Mouse (Mus musculus) gastrocnemius, postnatal 4 days (tissue): ENCODE measurements around the gene Fmn2. TPM values are rescaled to one million over a fixed set of nuclear protein-coding genes. Genes with fewer than 3 reads are reported as not detected.

Experiments
- DNase-seq, 2 experiments: peaks; one replicate each; pipeline ENCODE4 v3.0.0; 2021 to 2022; ENCODE audit warnings: low spot score in 2 of 2, mixed read lengths in 2 of 2
- total RNA-seq, 2 experiments: library from RNA; stranded (reverse); gene quantifications; 2 replicates each; pipeline ENCODE4 v1.2.3; 2021

The Fmn2 gene
- total RNA-seq, 2 experiments from 2014 or later: 1.9 TPM

DNA sequence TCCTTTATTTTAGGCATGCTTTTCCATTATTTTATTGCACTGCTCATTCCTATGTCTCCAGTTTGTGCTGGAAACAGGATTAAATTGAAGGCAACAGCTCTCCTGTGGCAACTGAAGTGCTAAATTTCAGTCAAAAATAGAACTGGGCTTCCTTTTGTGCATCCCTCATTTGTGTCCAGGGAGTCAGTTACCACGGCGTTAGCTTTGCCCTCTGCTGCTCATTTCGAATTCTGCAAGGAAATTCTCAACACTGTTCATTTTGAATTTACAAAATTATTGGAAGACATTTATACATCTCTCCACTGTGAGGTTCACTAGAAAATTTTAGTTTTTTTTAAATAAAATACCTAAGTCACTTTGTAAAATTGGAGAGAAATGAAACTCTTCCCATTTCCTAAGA, 53.8 kb downstream of the Fmn2 start:
- DNase-seq: no peak

GRCm38 (mm10) chr1:174557211-174557610, 55.6 kb downstream of the Fmn2 start:
- DNase-seq: no peak

- no peak for DNase-seq
Measured at GRCm38 (mm10) chr1:174557841-174558240, 56.2 kb downstream of the Fmn2 start.

- no peak for DNase-seq
Measured at GRCm38 (mm10) chr1:174558488-174558887, 56.9 kb downstream of the Fmn2 start.

DNA sequence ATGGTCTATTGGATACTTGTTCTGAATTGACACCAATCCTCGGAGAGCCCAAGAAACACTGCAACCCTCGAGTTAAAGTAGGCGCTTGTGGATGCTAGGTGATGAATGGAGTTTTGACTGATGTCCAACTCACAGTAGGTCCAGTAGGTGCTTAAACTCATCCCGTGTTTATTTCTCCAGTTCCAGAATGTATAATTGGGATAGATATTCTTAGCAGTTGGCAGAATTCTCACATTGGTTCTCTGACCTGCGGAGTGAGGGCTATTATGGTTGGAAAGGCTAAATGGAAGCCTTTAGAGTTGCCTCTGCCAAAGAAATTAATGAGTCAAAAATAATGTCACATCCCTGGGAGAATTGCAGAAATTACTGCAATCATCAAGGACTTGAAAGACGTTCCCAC, 62.9 kb downstream of the Fmn2 start:
- no peak for DNase-seq

GRCm38 (mm10) chr1:174568609-174569008, 67.0 kb downstream of the Fmn2 start:
- no peak for DNase-seq

DNA sequence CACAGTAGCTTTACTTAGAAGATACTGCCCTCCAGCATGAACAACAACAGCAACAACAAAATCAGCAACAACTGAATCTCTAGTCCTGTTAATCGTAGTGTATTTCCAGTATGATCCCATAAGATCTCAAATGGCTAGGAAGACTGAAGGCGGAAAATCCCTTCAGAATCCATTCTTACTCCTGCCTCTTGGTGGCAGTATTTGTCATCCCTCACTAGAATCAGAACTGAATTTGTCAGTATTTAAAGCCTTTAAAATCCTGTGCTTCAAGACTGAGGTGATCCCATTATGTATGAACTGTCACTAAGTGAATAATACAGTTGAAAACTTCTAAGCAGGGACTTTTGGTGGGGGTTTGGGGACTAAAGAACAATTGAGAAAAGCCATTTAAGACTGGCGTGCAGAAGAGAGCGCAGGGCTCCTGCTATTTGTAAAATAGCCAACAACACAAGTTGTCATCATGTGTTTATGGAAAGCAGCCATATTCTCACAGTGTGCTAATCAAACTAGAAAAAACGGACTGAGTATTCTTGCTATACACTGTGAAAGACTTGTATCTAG, 90.9 kb downstream of the Fmn2 start:
- no peak for DNase-seq

DNA sequence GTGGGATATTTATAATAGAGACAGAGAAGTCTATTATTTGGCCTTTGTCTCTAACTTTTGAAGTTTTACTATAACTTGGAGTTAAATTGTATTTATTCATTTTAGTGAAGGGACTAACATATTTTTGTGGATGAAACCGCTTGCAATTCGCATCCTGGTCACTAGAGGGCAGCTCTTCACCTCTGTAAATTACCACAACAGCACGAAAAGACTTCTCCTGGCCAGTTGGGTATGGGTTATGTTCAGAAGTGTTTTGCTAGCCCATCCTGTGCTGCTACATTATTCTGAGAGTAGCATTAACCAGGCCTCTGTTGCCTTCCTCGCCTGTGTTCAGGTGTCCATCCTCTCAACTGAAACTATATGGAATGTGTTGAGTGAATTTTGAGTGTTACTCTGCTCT, 93.4 kb downstream of the Fmn2 start:
- peak in 1 of 2 experiments; percentile 50 for DNase-seq

DNA sequence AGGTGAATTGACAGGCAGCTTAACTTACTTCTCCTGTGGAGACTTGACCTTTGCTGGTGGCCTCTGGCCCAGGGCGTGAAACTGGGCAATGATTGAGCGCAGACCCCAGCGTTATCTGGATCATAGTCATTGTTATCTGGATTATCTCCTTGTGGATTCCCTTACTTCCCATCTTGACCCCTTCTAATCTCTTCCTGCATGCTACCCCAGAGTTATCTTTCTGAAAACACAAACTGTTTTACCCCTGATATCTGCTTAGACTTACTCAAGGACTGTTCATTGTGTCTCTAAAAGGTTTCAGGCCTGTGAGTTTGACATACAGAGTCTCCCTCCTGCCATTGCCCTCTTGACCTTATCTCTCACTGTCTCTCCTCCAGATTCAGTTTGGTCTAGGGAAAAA, 95.9 kb downstream of the Fmn2 start:
- DNase-seq: no peak

GRCm38 (mm10) chr1:174598226-174598625, 96.6 kb downstream of the Fmn2 start:
- no peak for DNase-seq

DNA sequence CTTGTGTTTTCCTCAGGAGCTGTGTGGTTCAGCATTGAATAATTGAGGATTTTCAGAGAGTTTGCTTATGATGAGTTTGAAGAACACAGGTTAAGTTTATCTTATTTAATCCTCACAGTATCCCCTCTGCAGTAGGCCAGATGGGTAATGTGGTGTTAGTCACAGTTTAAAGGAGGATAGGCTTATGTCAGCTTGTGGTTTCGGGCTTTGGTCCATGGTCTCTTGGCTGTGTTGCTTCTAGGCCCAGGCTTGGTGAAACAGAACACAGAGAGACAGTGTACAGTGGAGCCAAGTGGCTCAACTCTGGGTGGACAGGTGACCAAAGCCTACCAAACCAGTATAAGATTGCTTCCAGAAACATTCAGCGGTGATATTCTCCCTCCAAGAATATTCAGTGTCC, 98.4 kb downstream of the Fmn2 start:
- no peak for DNase-seq

DNA sequence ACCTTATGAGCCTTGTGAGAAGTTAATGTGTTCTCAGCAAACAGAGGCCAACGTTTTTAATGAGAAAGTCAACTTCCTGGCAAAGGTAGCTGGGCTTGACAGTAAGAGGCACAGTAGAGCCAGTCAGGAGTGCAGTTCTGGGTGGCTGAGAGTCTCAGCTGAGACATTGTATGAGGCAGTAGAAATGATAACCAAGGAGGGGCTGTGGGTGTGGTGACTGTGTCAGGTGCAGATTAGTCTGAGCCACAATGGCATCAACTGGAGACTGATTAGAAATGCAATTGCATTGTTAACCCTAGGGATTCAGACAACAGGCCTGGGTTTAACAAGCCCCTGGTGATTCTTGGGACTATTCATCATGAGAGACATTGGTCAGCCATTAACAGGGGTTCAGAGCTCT, 99.0 kb downstream of the Fmn2 start:
- no peak for DNase-seq

- DNase-seq: no peak
Measured at GRCm38 (mm10) chr1:174617368-174617767, 115.7 kb downstream of the Fmn2 start.

GRCm38 (mm10) chr1:174621512-174621911, 119.9 kb downstream of the Fmn2 start:
- no peak for DNase-seq

DNA sequence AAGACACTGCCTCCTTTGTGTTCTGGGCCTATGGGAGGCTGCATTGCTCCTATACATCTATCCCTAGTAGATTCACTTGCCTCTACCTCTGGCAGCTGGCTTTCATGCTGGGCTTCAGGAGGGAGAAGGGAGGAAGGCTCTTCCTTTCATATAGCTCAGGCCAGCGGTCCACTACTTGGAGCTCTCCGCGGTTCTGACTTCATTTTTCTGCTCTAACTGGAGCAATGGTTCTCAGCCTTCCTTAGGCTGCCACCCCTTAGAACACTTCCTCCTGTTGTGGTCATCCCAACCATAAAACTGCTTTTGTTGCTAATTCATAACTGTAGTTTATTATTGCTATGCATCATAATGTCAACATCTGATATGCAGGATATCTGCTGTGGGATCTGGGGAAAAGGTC, 121.4 kb downstream of the Fmn2 start:
- DNase-seq: no peak

DNA sequence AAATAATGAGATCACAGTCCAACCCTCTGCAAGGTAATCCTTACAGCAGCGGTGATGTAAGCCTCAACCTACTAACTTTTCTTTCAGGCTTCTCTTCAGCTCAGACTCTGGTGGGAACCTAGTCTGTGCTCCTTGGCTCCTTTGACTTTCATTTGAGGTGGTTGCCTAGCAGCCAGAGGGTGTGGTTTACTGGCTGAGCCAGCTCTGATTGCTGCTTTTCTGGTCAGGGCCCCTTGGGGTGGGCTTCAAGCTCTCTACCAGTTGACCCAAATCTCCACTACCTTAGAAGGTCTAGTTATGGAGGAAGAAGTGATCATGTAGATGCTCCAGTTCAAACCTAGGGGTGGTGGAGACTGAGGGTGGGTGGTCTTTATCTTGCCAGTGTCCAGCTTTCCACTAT, 128.4 kb downstream of the Fmn2 start:
- DNase-seq: no peak

DNA sequence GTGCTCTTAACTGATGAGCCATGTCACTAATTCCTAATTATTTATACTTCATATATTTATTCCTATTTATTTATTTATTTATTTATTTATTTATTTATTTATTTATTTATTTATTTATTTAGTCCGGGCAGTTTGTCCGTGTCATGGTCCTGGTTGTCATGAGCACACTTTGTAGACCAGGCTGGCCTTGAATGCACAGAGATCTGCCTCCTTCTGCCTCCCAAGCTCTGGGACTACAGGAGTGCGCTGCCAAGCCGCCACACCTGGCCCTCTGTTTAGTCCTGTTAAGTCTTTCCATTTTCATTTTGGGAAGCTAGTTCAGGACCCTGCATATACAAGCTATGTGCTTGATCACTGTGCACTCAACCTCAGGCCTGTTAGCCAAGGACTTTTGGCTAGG, 134.7 kb downstream of the Fmn2 start:
- DNase-seq: no peak

GRCm38 (mm10) chr1:174637564-174638085, 136.0 kb downstream of the Fmn2 start:
- DNase-seq: no peak

DNA sequence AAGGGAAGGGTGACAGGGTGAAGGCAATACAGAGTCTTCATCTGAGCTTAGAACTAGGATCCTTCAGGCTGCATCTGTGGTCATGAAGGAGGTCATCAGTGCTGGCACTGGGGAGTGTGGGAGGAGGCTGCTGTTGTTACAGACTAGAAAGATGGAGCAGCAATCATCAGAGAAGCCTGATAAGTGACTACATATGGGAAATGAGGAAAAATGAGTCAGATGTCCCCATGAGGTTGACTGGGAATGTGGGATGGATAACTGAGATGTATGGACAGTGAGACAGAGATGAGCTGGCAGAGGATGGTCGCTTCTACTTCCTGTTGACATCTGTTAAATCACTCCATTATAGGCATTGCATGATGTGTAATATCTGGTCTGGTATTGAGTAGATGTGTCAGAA, 139.3 kb downstream of the Fmn2 start:
- no peak for DNase-seq

- no peak for DNase-seq
Measured at GRCm38 (mm10) chr1:174643431-174644010, 141.9 kb downstream of the Fmn2 start.

DNA sequence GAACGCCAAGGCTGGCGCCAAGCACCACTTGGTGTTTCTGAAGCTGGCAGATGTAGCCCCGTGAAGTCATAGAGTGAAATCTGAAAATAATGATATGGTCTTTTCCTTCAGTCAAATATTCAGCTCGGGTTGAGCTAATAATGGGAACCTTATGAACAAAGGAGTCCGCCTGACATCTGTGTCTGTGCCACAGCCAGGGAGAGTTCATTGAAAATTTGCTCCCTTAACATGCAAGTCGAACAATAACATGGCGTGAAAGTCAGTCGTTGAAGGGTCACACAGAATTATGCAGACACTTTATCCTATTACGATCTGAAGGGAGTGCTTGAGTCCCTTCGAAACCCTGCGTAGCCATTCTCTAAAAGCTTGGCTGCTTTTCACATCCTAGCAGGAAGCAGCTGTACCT, 147.8 kb downstream of the Fmn2 start:
- DNase-seq: no peak

- DNase-seq: no peak
Measured at GRCm38 (mm10) chr1:174654565-174654964, 152.9 kb downstream of the Fmn2 start.

DNA sequence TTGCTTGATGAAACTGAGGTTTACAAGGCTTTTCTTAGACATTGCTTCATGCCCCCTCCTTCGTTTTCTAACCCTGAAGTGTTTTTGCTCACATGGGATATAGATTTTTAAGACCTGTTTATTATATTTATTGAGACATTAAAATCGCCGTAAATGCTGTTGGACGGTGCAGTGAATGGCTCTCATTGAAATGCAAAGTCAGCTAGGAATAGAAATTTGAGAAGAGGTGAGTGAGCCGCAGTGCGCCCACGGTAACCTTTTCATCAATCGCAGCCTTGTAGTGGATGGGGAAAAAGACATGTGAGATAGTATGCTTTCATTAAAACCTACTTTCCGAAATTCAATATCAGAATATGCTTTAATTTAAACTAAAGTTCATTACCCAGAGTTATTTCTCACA, 153.7 kb downstream of the Fmn2 start:
- DNase-seq: no peak
